Mouse (Mus musculus) liver, postnatal 0 days (tissue): ENCODE results near the gene Taf3.

Experiments
- CTCF ChIP-seq: sonication (generic); IDR thresholded peaks from 2 replicates; pipeline ENCODE4 v1.5.1; 2016; ENCODE audit warnings: antibody characterized with exemption, low read depth
- EP300 ChIP-seq: IDR thresholded peaks from 2 replicates; pipeline ENCODE4 v1.6.1; 2016; ENCODE audit warnings: antibody characterized with exemption, low read depth, mild to moderate bottlenecking

DNA sequence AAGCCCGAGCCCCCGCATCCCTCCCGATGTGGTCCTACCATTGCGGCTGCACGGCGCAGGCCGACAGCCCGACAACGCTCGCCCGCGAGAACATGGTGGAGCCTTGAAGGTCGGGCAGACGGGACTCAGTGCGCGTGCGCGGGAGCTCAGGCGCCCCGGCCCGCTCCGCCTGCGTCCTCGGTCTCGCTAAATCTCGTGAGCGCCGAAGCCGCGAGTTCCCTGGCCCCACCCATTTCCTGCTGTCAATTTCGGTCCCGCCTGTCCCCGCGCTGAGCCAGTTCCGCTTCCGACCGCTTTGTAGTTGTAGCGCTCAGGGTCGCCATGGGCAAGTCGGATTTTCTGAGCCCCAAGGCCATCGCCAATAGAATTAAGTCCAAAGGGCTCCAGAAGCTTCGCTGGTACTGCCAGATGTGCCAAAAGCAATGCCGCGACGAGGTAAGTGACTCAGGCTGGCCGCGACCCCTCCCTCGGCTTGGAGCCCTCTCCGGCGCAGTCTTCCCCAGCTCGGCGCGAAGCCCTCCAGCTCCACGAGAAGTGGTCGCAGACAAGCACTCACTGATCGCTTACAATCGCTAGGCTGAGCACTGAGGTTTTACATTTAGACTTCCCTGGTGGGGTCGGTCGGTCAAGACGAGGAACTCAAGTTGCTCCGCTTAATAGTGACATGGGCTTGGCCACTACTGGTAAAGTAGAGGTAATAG, 32.1 kb upstream of the Taf3 start, which contains the start of the genes Atp5c1 and Kin:
- peak; percentile 37; the same call in 1 of the 2 replicates for TF ChIP-seq EP300
- peak; percentile 59 for TF ChIP-seq CTCF
